Mouse (Mus musculus) fat pad, adult 2 months (tissue): ENCODE data around the gene Desi1.
A peak's percentile ranks its signal among the peaks of the same experiment; 100 is the strongest.

Source experiments
- DNase-seq: peaks from one replicate; pipeline ENCODE4 v3.0.0-alpha.2; 2011; ENCODE audit warnings: low read depth, low spot score; ENCODE audit errors: extremely low read depth

Gene Desi1

DNA sequence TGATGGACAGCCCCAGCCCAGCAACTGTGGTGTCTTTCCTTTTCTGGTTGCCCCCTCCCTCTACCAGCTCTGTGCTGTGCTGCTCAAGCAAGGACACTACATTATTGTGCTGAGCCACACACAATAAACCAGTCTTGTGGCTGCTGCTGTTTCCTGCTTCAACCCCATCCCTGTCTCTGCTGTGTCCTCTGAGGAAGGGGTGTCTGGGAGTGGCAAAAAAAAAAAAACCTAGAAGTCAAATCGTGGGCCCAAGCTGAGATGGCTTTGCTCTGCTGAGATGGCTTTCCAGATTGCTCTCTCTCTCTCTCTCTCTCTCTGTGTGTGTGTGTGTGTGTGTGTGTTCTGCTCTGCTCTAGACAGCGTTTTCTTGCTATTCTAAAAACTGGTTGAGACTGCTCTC lies 65.2 kb downstream of the Desi1 start:
- no peak for DNase-seq

DNA sequence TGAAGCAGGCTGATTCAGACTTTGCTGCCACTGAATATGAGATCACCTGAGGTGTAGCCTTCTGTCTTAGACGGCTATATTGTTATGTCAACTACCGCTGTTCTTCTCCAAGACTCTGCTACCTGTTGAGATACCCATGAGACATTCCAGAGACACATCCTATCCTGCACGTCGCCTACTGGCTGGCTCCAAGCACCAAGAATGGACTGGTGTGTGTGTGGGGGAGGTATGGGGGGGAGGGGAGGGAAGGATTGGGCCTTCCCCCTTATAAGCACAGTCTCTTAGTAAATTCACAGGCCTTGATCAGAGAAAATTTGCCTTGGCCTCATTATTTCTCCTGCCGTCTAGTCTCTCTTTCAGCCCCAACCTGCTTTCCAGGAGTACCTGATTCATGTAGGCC lies 65.8 kb downstream of the Desi1 start:
- no peak for DNase-seq

- no peak for DNase-seq
Observed at GRCm38 (mm10) chr15:81966062-81966829, 67.4 kb downstream of the Desi1 start.

DNA sequence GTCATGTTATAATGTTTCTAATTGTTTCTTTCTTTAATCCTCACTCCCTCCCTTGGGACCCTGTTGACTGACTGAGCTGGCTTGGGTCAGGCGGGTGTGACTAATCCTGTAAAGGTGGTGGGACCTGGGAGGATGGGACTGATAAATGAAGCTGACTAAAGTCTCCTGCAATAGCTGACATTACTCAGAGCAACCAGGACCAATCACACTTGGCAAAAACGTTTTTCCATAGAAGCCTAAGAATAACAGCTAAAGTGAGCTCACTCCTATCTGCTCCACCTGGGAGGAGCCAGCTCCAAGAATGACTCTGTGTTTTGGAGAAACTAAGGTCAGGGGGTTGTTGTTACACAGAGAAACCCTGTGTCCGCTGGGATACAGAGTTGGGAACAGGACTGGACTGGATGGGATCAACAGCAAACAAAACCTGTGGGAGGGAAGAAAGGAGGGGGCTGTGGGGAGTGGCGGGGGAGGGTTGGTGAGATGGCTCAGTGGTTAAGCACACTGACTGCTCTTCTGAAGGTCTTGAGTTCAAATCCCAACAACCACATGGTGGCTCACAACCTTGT lies 68.6 kb downstream of the Desi1 start:
- DNase-seq = no peak

GRCm38 (mm10) chr15:81964262-81964661 lies 69.4 kb downstream of the Desi1 start:
- no peak for DNase-seq

DNA sequence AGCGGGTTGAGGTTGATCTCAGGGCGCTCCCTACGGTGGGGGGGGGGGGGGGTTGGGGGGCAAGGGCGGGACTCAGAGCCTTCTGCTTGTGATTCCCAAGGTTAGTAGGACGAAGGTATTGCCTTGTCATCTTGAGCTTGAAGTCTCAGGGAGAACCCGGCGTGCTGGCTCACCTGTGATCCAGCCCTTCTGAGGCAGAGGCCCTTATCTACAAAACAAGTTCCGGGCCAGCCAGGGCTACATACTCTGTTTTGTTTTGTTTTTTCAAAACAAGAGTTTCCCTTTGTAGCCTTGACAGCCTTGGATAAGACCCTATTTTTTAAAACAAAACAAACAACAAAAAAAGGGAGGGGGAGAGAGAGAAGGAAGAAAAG lies 72.6 kb downstream of the Desi1 start:
- no peak for DNase-seq

- DNase-seq = peak; percentile 59
Observed at GRCm38 (mm10) chr15:81960171-81961077, 73.2 kb downstream of the Desi1 start, which contains the start of gene Pmm1. TSS of gene Pmm1 (minus strand) at chr15:81960930.

- no peak for DNase-seq
Observed at GRCm38 (mm10) chr15:81958906-81959305, 74.8 kb downstream of the Desi1 start.

DNA sequence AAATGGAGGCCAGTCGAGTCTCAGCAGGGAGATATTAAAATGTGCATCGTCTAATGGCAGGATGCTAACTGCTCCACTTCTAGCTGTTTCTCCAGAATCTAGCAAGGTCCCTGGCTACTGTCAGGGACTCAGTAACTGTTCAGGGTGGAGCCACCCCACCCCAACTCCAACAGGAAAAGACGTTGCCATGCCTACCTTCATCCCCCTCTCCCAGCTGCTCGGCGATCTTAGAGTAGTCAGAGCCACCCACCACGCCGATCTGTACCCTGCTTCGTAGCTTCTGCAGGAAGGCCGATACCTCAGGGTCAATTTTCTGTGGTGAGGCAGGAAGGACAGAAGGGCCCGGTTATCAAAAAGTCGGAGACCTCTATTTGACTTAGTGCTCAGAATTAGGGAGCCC lies 76.1 kb downstream of the Desi1 start:
- DNase-seq = no peak

DNA sequence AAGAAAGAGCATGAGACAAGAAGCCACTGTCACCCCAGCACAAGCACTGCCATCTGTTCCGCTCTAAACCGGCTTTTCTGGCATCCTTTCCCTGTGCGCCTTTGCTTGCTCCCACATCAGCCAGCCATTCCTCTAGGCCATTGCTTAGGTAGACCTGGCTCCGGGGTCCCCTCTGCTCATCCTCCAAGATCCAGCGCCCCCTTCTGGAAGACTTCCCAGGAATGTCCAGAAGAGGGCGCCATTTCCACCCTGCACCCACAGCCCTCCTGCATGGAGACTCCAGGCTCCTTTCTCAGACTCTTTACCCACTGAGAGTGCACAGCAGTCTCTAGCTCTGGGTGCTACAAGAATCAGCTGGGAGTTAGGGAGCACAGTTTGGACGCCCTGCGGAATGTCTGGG lies 77.2 kb downstream of the Desi1 start:
- DNase-seq = no peak

- no peak for DNase-seq
Observed at GRCm38 (mm10) chr15:81955414-81955813, 78.2 kb downstream of the Desi1 start.

DNA sequence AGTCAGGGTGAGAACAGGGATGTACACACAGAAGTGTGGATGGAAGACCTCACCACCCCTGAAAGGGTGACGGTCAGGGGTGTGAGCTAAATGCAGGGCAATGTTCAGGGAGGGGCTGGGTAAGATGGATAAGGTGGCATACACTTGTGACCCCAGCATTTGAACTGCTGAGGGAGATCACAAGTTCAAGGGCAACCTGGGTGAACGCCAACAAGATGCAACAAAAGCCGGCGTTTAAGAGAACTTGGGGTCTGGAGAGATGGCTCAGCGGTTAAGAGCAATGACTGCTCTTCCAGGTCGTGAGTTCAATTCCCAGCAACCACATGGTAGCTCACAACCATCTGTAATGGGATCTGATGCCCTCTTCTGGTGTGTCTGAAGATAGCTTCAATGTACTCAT lies 78.9 kb downstream of the Desi1 start:
- no peak for DNase-seq

- DNase-seq = peak; percentile 74
Observed at GRCm38 (mm10) chr15:81954151-81954583, 79.5 kb downstream of the Desi1 start.

GRCm38 (mm10) chr15:81952310-81952709 lies 81.4 kb downstream of the Desi1 start:
- DNase-seq = no peak

- no peak for DNase-seq
Observed at GRCm38 (mm10) chr15:81951159-81951558, 82.5 kb downstream of the Desi1 start.

GRCm38 (mm10) chr15:81950716-81951115 lies 82.9 kb downstream of the Desi1 start:
- DNase-seq = no peak

DNA sequence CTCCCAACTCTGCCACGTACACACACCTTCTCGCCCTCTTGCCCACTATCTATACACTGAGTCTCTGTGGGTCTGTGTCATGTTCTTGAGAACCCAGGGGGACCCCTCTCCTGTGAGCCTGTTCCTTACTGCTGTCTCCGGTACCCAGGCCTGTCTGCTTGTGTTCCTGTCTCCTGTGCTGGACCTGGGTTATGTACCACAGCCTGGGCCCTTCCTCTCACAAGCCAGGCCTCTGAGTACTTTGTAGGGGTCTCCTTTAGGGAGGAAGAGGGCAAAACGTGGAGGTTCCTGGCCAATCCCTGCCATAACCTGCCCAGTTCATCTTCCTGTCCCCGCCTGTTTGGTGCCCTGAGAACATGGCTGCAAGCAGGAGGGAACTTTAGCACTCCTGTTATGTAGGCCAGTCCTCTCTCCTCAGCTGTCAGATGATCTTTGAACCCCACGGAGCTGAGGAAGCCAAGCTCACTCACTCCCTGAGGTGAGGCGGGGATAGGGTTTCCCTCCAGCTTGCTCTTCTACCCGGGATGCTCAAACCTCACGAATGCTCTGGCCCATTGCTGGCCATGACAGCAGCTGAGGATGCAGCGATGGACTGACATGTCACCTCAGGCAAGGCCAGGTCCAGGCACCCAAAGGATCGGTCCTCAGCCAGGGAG lies 84.1 kb downstream of the Desi1 start:
- DNase-seq = no peak

GRCm38 (mm10) chr15:81949076-81949475 lies 84.6 kb downstream of the Desi1 start:
- DNase-seq = no peak

GRCm38 (mm10) chr15:81943176-81943749 lies 90.4 kb downstream of the Desi1 start:
- DNase-seq = no peak
